Mouse (Mus musculus) hindbrain, embryonic 10.5 days (tissue): ENCODE data around the gene Bpifa6. TPM values are rescaled to one million over a fixed set of nuclear protein-coding genes. Genes with fewer than 3 reads are reported as not detected.

Experiments
- polyA plus RNA-seq: library from polyadenylated mRNA; unstranded; fragments of >200 nt; fragmentation: Nextera tagmentation; extraction: Ambion mirVana; gene quantifications from 2 replicates; pipeline ENCODE4 v1.2.1, GENCODE M21; 2016

Gene Bpifa6
- polyA plus RNA-seq, 1 experiment from 2014 or later, result not detected

Other genes with a start within 250 kb of the Bpifa6 start
- 314 and 319 TPM in 2 replicates for gene Mapre1, start 233.7 kb upstream of the Bpifa6 start, polyA plus RNA-seq
- gene Efcab8, start 195.0 kb upstream of the Bpifa6 start, polyA plus RNA-seq, result 0.08 and 0.15 TPM in 2 replicates
- not detected in 2 replicates for gene Sun5, start 103.9 kb upstream of the Bpifa6 start, polyA plus RNA-seq
- gene Bpifb2, start 99.9 kb upstream of the Bpifa6 start, polyA plus RNA-seq, result not detected in 2 replicates
- not detected in 2 replicates for gene Bpifb6, start 74.6 kb upstream of the Bpifa6 start, polyA plus RNA-seq
- not detected in 2 replicates for gene Bpifb3, start 56.7 kb upstream of the Bpifa6 start, polyA plus RNA-seq
- not detected in 2 replicates for gene Bpifb4, start 36.7 kb upstream of the Bpifa6 start, polyA plus RNA-seq
- not detected in 2 replicates for gene Bpifa2, start 33.3 kb downstream of the Bpifa6 start, polyA plus RNA-seq
- gene Bpifa3, start 155.4 kb downstream of the Bpifa6 start, polyA plus RNA-seq, result not detected in 2 replicates
- 0.18 TPM in 1 of 2 replicates, not detected in the other for gene Bpifa1, start 167.9 kb downstream of the Bpifa6 start, polyA plus RNA-seq
- not detected in 2 replicates for gene Bpifa5, start 187.7 kb downstream of the Bpifa6 start, polyA plus RNA-seq
- gene Bpifb1, start 215.9 kb downstream of the Bpifa6 start, polyA plus RNA-seq, result not detected in 2 replicates
- gene Bpifb5, start 248.8 kb downstream of the Bpifa6 start, polyA plus RNA-seq, result 0.30 and 0.41 TPM in 2 replicates